Comparison of ENCODE assay signal across 27 mouse cellular contexts in the genomic region with DNA sequence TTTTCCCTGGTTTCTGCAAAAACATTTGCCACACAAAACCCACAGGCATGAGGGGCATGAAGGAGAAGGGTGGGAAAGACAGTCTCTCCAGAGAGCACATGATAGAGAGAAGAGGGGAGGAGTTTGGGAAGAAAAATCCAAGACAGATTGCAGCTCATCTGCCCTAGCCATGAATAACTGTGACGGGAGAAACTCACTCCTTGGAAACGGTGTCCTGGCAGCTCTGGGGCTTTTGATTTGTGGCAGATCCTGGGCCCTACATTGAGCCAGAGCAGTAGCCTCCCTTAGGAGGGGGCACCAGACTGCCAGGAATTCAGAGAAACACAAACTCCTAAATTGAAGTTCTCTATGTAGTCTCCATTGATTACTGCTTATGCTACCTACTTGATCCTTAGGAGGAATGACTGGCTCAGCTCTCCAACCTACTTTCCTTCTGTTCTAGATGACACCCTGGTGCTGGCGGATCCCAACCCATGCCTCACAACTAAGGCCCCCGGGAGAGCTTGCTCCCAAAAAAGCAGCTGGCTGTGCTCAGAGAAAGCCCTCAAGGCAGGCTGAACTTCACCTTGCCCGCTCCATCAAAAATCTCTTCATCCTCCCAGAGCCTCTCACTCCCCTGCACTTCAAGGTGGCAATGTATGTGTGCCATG.
DNase-seq lines count a peak whose midpoint lies in the region; ATAC-seq and TF ChIP-seq lines count a peak whose summit lies in the region.
"Had no signal": no experiment of that assay in that cellular context is flagged by ENCODE, and none has a peak within 500 bp of the region (broad histone marks: within the 10 kb centered on the region; RNA-seq: fewer than 3 reads in every experiment).

No protein-coding gene starts in this region.

- no peaks in the 10 kb centered on the region for H3K9me3 ChIP-seq in forebrain, embryonic 15.5 days
- H3K9me3 ChIP-seq in forebrain, embryonic 12.5 days = no peaks in the 10 kb centered on the region
- H3K9me3 ChIP-seq: embryonic facial prominence, embryonic 15.5 days; heart, embryonic 12.5 days; limb, embryonic 13.5 days; liver, embryonic 12.5 days; midbrain, embryonic 10.5 days; neural tube, embryonic 13.5 days had no signal

- WGBS in forebrain, embryonic 15.5 days = 79% methylated on average over 5 of the region's 5 CpGs
- 84% methylated on average over 5 of the region's 5 CpGs for WGBS in forebrain, embryonic 12.5 days

- H3K27me3 ChIP-seq in forebrain, embryonic 15.5 days = no peaks in the 10 kb centered on the region
- no peaks in the 10 kb centered on the region for H3K27me3 ChIP-seq in forebrain, embryonic 12.5 days
- H3K27me3 ChIP-seq: embryonic facial prominence, embryonic 15.5 days; heart, embryonic 12.5 days; limb, embryonic 13.5 days; liver, embryonic 12.5 days; neural tube, embryonic 13.5 days had no signal

- H3K4me2 ChIP-seq in forebrain, embryonic 15.5 days (replicated peaks) = no peak overlapping the region
- H3K4me2 ChIP-seq in forebrain, embryonic 12.5 days = no peak overlapping the region
- H3K4me2 ChIP-seq: embryonic facial prominence, embryonic 15.5 days; heart, embryonic 12.5 days; limb, embryonic 13.5 days; liver, embryonic 12.5 days; neural tube, embryonic 13.5 days had no signal

- H3K4me3 ChIP-seq in forebrain, embryonic 15.5 days = no peak overlapping the region
- H3K4me3 ChIP-seq in forebrain, embryonic 12.5 days (replicated peaks) = no peak overlapping the region
- H3K4me3 ChIP-seq in layer of hippocampus, adult 2 months = no peak overlapping the region
- H3K4me3 ChIP-seq: embryonic facial prominence, embryonic 15.5 days; heart, embryonic 12.5 days; limb, embryonic 13.5 days; liver, embryonic 12.5 days; midbrain, embryonic 10.5 days; myocyte; neural tube, embryonic 13.5 days had no signal

- H3K27ac ChIP-seq in forebrain, embryonic 15.5 days (replicated peaks) = 0 out of 2 replicates have a peak overlapping the region, but pooled peaks have one; percentile 50
- no peak overlapping the region for H3K27ac ChIP-seq in forebrain, embryonic 12.5 days
- H3K27ac ChIP-seq in layer of hippocampus, adult 2 months = peak overlapping the region; percentile 74
- H3K27ac ChIP-seq: embryonic facial prominence, embryonic 15.5 days; limb, embryonic 13.5 days; liver, embryonic 12.5 days; midbrain, embryonic 10.5 days; neural tube, embryonic 13.5 days; stomach, postnatal 0 days had no signal

- ATAC-seq in forebrain, embryonic 15.5 days (replicated peaks) = no peak
- ATAC-seq in forebrain, embryonic 12.5 days (ENCODE audit: low FRiP score) = no peak
- ATAC-seq: CD4-positive, CD25-positive, alpha-beta regulatory T cell, adult 4 months; inflammation-experienced regulatory T-cells, adult 6 months; liver, embryonic 12.5 days; midbrain, embryonic 16.5 days had no signal

- H3K4me1 ChIP-seq in forebrain, embryonic 15.5 days = no peaks in the 10 kb centered on the region
- H3K4me1 ChIP-seq in forebrain, embryonic 12.5 days = no peaks in the 10 kb centered on the region
- H3K4me1 ChIP-seq: embryonic facial prominence, embryonic 15.5 days; heart, embryonic 12.5 days; limb, embryonic 13.5 days; midbrain, embryonic 10.5 days; neural tube, embryonic 13.5 days had no signal

- no peak for TF ChIP-seq CTCF in layer of hippocampus, adult 2 months (conservative IDR thresholded peaks at IDR 0.05)

- DNase-seq in layer of hippocampus, adult 2 months (ENCODE audit: low spot score in 2 of 2) = peak; percentile 31 to 47
- DNase-seq in layer of hippocampus, adult 9-10 months (ENCODE audit: low spot score) = no peak
- peak; percentile 63 to 81 for DNase-seq in right cerebral cortex, postnatal 10 days (ENCODE audit: low spot score in 2 of 2)
- DNase-seq in right cerebral cortex, postnatal 14 days = no peak
- no peak for DNase-seq in kidney, postnatal 4 days
- DNase-seq: adrenal gland, postnatal 25 days; cerebellum, adult 2 months; gastrocnemius, postnatal 14 days; heart, adult 18-20 months; heart, postnatal 10 days; kidney, adult 18-20 months; lung, adult 18-20 months; lung, postnatal 10 days; retina, postnatal 1 day had no signal

- H3K9ac ChIP-seq in forebrain, embryonic 15.5 days (replicated peaks) = no peak overlapping the region
- H3K9ac ChIP-seq in forebrain, embryonic 12.5 days = no peak overlapping the region
- H3K9ac ChIP-seq: embryonic facial prominence, embryonic 15.5 days; heart, embryonic 12.5 days; limb, embryonic 13.5 days; liver, embryonic 12.5 days; neural tube, embryonic 13.5 days had no signal

- peaks cover 10% of the 10 kb centered on the region; the same call in 1 of the 2 replicates for H3K36me3 ChIP-seq in forebrain, embryonic 15.5 days
- peaks cover 20% of the 10 kb centered on the region for H3K36me3 ChIP-seq in forebrain, embryonic 12.5 days (replicated peaks)

Comparison
In these comparisons a context has a peak if more than half of its experiments do, and no peak if none do; other contexts are left out.
1. DNase-seq: peak in layer of hippocampus, adult 2 months (2 of 2) and right cerebral cortex, postnatal 10 days (2 of 2); none in layer of hippocampus, adult 9-10 months (single experiment), right cerebral cortex, postnatal 14 days (single experiment) and kidney, postnatal 4 days (0 of 2).